Mouse (Mus musculus): ENCODE measurements around the gene Gal3st2c.

DNA sequence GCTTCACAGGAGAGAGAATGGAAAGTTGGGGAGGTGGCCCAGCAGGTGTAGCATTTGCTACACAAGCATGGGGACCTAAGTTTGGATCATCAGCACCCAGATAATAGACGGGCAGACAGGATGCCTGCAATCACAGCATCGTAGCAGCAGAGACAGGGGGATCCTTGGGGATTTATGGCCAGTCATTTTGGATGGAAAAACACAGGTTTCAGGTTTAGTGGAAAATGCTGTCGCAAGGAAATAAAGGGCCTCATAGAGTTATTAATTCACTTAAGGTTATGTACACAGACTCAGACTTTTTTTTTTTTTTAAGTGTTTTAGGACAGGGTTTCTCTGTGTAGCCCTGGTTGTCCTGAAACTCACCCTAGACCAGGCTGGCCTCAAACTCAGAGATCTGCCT is 55.2 kb downstream of the Gal3st2c start:
- TF ChIP-seq CTCF (IDR thresholded peaks at IDR 0.05; ENCODE audit: low read depth, low read length) (no peak), TAL1 (conservative IDR thresholded peaks at IDR 0.05; ENCODE audit: low read depth, low read length) (no peak), GATA1 (IDR thresholded peaks at IDR 0.05; ENCODE audit: borderline replicate concordance, low read length) (no peak)
